In genomic region chr1:133060681-133061080, GRCm38 (mm10) we compare ENCODE assay signal across 19 mouse cellular contexts. TPM values are rescaled to one million over a fixed set of nuclear protein-coding genes. Genes with fewer than 3 reads are reported as not detected.
DNase-seq lines count a peak whose midpoint lies in the region; ATAC-seq and TF ChIP-seq lines count a peak whose summit lies in the region.
"Had no signal": no experiment of that assay in that cellular context is flagged by ENCODE, and none has a peak within 500 bp of the region (broad histone marks: within the 10 kb centered on the region; RNA-seq: fewer than 3 reads in every experiment).

No protein-coding gene starts in this region.

- H3K4me1 ChIP-seq in embryonic facial prominence, embryonic 14.5 days (ENCODE audit: control insufficient read depth, insufficient read depth, low read length), result peaks cover 21% of the 10 kb centered on the region; the same call in 1 of the 2 replicates
- H3K4me1 ChIP-seq in embryonic facial prominence, embryonic 10.5 days, result peaks cover 22% of the 10 kb centered on the region
- peaks cover 12 to 33% of the 10 kb centered on the region in 2 experiments for H3K4me1 ChIP-seq in heart, embryonic 14.5 days (ENCODE audit: control insufficient read depth in 2 of 2, insufficient read depth in 2 of 2, low read length in 2 of 2)
- H3K4me1 ChIP-seq in kidney, postnatal 0 days (replicated peaks; ENCODE audit: insufficient read depth, low read length), result 0 out of 2 replicates have a peak, but pooled peaks cover 22% of the 10 kb centered on the region
- peaks cover 32% of the 10 kb centered on the region for H3K4me1 ChIP-seq in midbrain, embryonic 10.5 days
- no peaks in the 10 kb centered on the region for H3K4me1 ChIP-seq in midbrain, embryonic 11.5 days (ENCODE audit: control insufficient read depth, insufficient read depth, low read length)

- H3K27me3 ChIP-seq in embryonic facial prominence, embryonic 14.5 days (replicated peaks; ENCODE audit: control insufficient read depth, insufficient read depth, low read length), result no peaks in the 10 kb centered on the region
- no peaks in the 10 kb centered on the region for H3K27me3 ChIP-seq in embryonic facial prominence, embryonic 10.5 days (replicated peaks; ENCODE audit: low read depth, poor library complexity, severe bottlenecking)
- H3K27me3 ChIP-seq in heart, embryonic 14.5 days (ENCODE audit: control insufficient read depth, insufficient read depth, low read length), result no peaks in the 10 kb centered on the region
- H3K27me3 ChIP-seq in kidney, postnatal 0 days (ENCODE audit: insufficient read depth, low read length), result no peaks in the 10 kb centered on the region
- H3K27me3 ChIP-seq in midbrain, embryonic 10.5 days (ENCODE audit: low read depth, poor library complexity, severe bottlenecking), result no peaks in the 10 kb centered on the region
- no peaks in the 10 kb centered on the region for H3K27me3 ChIP-seq in midbrain, embryonic 11.5 days (ENCODE audit: control insufficient read depth, insufficient read depth, low read length)
- H3K27me3 ChIP-seq: embryonic facial prominence, embryonic 13.5 days; midbrain, embryonic 12.5 days; neural tube, embryonic 13.5 days; stomach, embryonic 15.5 days had no signal

- H3K27ac ChIP-seq in embryonic facial prominence, embryonic 14.5 days (replicated peaks; ENCODE audit: low read depth, low read length), result 0 out of 2 replicates have a peak overlapping the region, but pooled peaks have one; percentile 19
- H3K27ac ChIP-seq in embryonic facial prominence, embryonic 10.5 days (replicated peaks), result no peak overlapping the region
- peak overlapping the region; percentile 9 to 46; a peak in 3 of 4 replicates for H3K27ac ChIP-seq in heart, embryonic 14.5 days (replicated peaks in 1 of 2; ENCODE audit: control insufficient read depth in 1 of 2, insufficient read depth in 1 of 2, low read depth in 2 of 2, low read length in 2 of 2)
- peak overlapping the region; percentile 36; the same call in 1 of the 2 replicates for H3K27ac ChIP-seq in kidney, postnatal 0 days
- 0 out of 2 replicates have a peak overlapping the region, but pooled peaks have one; percentile 13 for H3K27ac ChIP-seq in midbrain, embryonic 10.5 days (replicated peaks)
- H3K27ac ChIP-seq in midbrain, embryonic 11.5 days (ENCODE audit: low read depth, low read length), result no peak overlapping the region
- H3K27ac ChIP-seq: embryonic facial prominence, embryonic 13.5 days; midbrain, embryonic 12.5 days; neural tube, embryonic 13.5 days; stomach, embryonic 15.5 days had no signal

- no peak overlapping the region for H3K4me3 ChIP-seq in embryonic facial prominence, embryonic 14.5 days (ENCODE audit: low read depth, low read length)
- no peak overlapping the region for H3K4me3 ChIP-seq in embryonic facial prominence, embryonic 10.5 days
- no peak overlapping the region for H3K4me3 ChIP-seq in heart, embryonic 14.5 days (ENCODE audit: control insufficient read depth in 1 of 2, insufficient read depth in 1 of 2, low read depth in 1 of 2, low read length in 2 of 2)
- no peak overlapping the region for H3K4me3 ChIP-seq in kidney, postnatal 0 days (replicated peaks; ENCODE audit: low read depth, low read length)
- no peak overlapping the region for H3K4me3 ChIP-seq in midbrain, embryonic 10.5 days
- H3K4me3 ChIP-seq in midbrain, embryonic 11.5 days (ENCODE audit: low read depth, low read length), result no peak overlapping the region
- H3K4me3 ChIP-seq: embryonic facial prominence, embryonic 13.5 days; midbrain, embryonic 12.5 days; neural tube, embryonic 13.5 days; stomach, embryonic 15.5 days had no signal

- no peaks in the 10 kb centered on the region for H3K9me3 ChIP-seq in embryonic facial prominence, embryonic 14.5 days (ENCODE audit: control insufficient read depth, low read length)
- no peaks in the 10 kb centered on the region for H3K9me3 ChIP-seq in embryonic facial prominence, embryonic 10.5 days
- H3K9me3 ChIP-seq in heart, embryonic 14.5 days (ENCODE audit: control insufficient read depth, low read length), result 0 out of 2 replicates have a peak, but pooled peaks cover 3% of the 10 kb centered on the region
- no peaks in the 10 kb centered on the region for H3K9me3 ChIP-seq in kidney, postnatal 0 days (replicated peaks; ENCODE audit: low read length)
- 0 out of 2 replicates have a peak, but pooled peaks cover 6% of the 10 kb centered on the region for H3K9me3 ChIP-seq in midbrain, embryonic 10.5 days (replicated peaks)
- no peaks in the 10 kb centered on the region for H3K9me3 ChIP-seq in midbrain, embryonic 11.5 days (ENCODE audit: control insufficient read depth, low read length)
- H3K9me3 ChIP-seq: embryonic facial prominence, embryonic 13.5 days; midbrain, embryonic 12.5 days; neural tube, embryonic 13.5 days; stomach, embryonic 15.5 days had no signal

- no peak for TF ChIP-seq CTCF in kidney, postnatal 0 days (IDR thresholded peaks at IDR 0.05; ENCODE audit: low read depth)

- WGBS in embryonic facial prominence, embryonic 14.5 days, result 47% methylated on average over 4 of the region's 4 CpGs
- WGBS in embryonic facial prominence, embryonic 10.5 days, result 53% methylated on average over 4 of the region's 4 CpGs
- WGBS in heart, embryonic 14.5 days, result 46% methylated on average over 4 of the region's 4 CpGs
- 39% methylated on average over 4 of the region's 4 CpGs for WGBS in kidney, postnatal 0 days
- WGBS in midbrain, embryonic 10.5 days, result 53% methylated on average over 4 of the region's 4 CpGs
- WGBS in midbrain, embryonic 11.5 days, result 54% methylated on average over 4 of the region's 4 CpGs

- intact Hi-C loops in heart, postnatal 36 days (cut with DNase I), result no loop called here

- no peak overlapping the region for H3K9ac ChIP-seq in embryonic facial prominence, embryonic 14.5 days (ENCODE audit: low read depth, low read length)
- H3K9ac ChIP-seq in heart, embryonic 14.5 days (ENCODE audit: low read length), result no peak overlapping the region
- H3K9ac ChIP-seq in kidney, postnatal 0 days (ENCODE audit: low read depth, low read length), result no peak overlapping the region
- no peak overlapping the region for H3K9ac ChIP-seq in midbrain, embryonic 11.5 days (ENCODE audit: low read length)
- H3K9ac ChIP-seq: embryonic facial prominence, embryonic 13.5 days; forebrain, postnatal 0 days; midbrain, embryonic 12.5 days; neural tube, embryonic 13.5 days; stomach, embryonic 15.5 days had no signal

- no peak for ATAC-seq in embryonic facial prominence, embryonic 14.5 days (ENCODE audit: low read depth)
- no peak for ATAC-seq in heart, embryonic 14.5 days (ENCODE audit: insufficient number of reproducible peaks, insufficient read depth, low FRiP score, low read depth)
- ATAC-seq in kidney, postnatal 0 days (replicated peaks; ENCODE audit: low FRiP score, low read depth), result no peak
- ATAC-seq in midbrain, embryonic 11.5 days (ENCODE audit: low FRiP score), result no peak
- ATAC-seq: forebrain, postnatal 0 days; inflammation-experienced regulatory T-cells, adult 6 months had no signal

- no peak for DNase-seq in embryonic facial prominence, embryonic 14.5 days (ENCODE audit: low spot score)
- DNase-seq in embryonic facial prominence, embryonic 10.5 days (ENCODE audit: low spot score), result no peak
- no peak for DNase-seq in heart, postnatal 36 days
- DNase-seq in kidney, postnatal 0 days (ENCODE audit: low spot score), result peak; percentile 50
- DNase-seq in kidney, postnatal 36 days, result no peak
- DNase-seq in midbrain, embryonic 10.5 days (ENCODE audit: low spot score), result no peak
- no peak for DNase-seq in midbrain, embryonic 11.5 days (ENCODE audit: low spot score, missing footprints)
- DNase-seq: cerebellum, adult 9-10 months; forebrain, postnatal 0 days; gastrocnemius, postnatal 10 days; kidney, postnatal 4 days; lung, adult 18-20 months; right cerebral cortex, postnatal 14 days had no signal

- H3K36me3 ChIP-seq in embryonic facial prominence, embryonic 14.5 days (ENCODE audit: control insufficient read depth, insufficient read depth, low read length), result no peaks in the 10 kb centered on the region
- peaks cover 32% of the 10 kb centered on the region for H3K36me3 ChIP-seq in embryonic facial prominence, embryonic 10.5 days (replicated peaks)
- H3K36me3 ChIP-seq in heart, embryonic 14.5 days (ENCODE audit: control insufficient read depth, insufficient read depth, low read length), result peaks cover 22% of the 10 kb centered on the region
- H3K36me3 ChIP-seq in kidney, postnatal 0 days (ENCODE audit: insufficient read depth, low read length), result no peaks in the 10 kb centered on the region
- H3K36me3 ChIP-seq in midbrain, embryonic 10.5 days, result peaks cover 40% of the 10 kb centered on the region
- H3K36me3 ChIP-seq in midbrain, embryonic 11.5 days (ENCODE audit: control insufficient read depth, insufficient read depth, low read length), result peaks cover 5% of the 10 kb centered on the region; the same call in 1 of the 2 replicates
- H3K36me3 ChIP-seq: stomach, embryonic 15.5 days had no signal

- H3K4me2 ChIP-seq in embryonic facial prominence, embryonic 14.5 days (ENCODE audit: low read depth, low read length), result no peak overlapping the region
- no peak overlapping the region for H3K4me2 ChIP-seq in heart, embryonic 14.5 days (ENCODE audit: low read length)
- no peak overlapping the region for H3K4me2 ChIP-seq in kidney, postnatal 0 days (ENCODE audit: low read length)
- H3K4me2 ChIP-seq in midbrain, embryonic 11.5 days, result no peak overlapping the region
- H3K4me2 ChIP-seq: embryonic facial prominence, embryonic 13.5 days; midbrain, embryonic 12.5 days; neural tube, embryonic 13.5 days; stomach, embryonic 15.5 days had no signal

RNA-seq across cellular contexts. Expression of gene Pik3c2b, which starts 15.2 kb away (rescaled TPM):
- 7.0 and 7.1 TPM in 2 replicates for polyA plus RNA-seq in embryonic facial prominence, embryonic 14.5 days (2014; fragmentation: Nextera tagmentation; extraction: Ambion mirVana)
- 8.6 and 10.5 TPM in 2 replicates for polyA plus RNA-seq in embryonic facial prominence, embryonic 10.5 days (2016; fragmentation: Nextera tagmentation; extraction: Ambion mirVana)
- polyA plus RNA-seq in heart, embryonic 14.5 days (2014; fragmentation: Nextera tagmentation; extraction: Ambion mirVana), result 11.4 and 12.8 TPM in 2 replicates
- total RNA-seq in heart, postnatal 36 days (2021), result 10 to 100 TPM; 17.9 to 20.4 TPM
- polyA plus RNA-seq in kidney, postnatal 0 days (2015; fragmentation: Nextera tagmentation; extraction: Ambion mirVana), result 3.0 and 3.2 TPM in 2 replicates
- 14.1 and 18.2 TPM in 2 replicates for polyA plus RNA-seq in midbrain, embryonic 10.5 days (2016; fragmentation: Nextera tagmentation; extraction: Ambion mirVana)
- 15.5 and 16.3 TPM in 2 replicates for polyA plus RNA-seq in midbrain, embryonic 11.5 days (2014; fragmentation: Nextera tagmentation; extraction: Ambion mirVana)

RNA-seq across cellular contexts. Expression of gene Mdm4, which starts 30.3 kb away (rescaled TPM):
- 33.4 and 40.3 TPM in 2 replicates for polyA plus RNA-seq in embryonic facial prominence, embryonic 14.5 days (2014; fragmentation: Nextera tagmentation; extraction: Ambion mirVana)
- 37.7 and 41.4 TPM in 2 replicates for polyA plus RNA-seq in embryonic facial prominence, embryonic 10.5 days (2016; fragmentation: Nextera tagmentation; extraction: Ambion mirVana)
- polyA plus RNA-seq in heart, embryonic 14.5 days (2014; fragmentation: Nextera tagmentation; extraction: Ambion mirVana), result 34.7 and 38.2 TPM in 2 replicates
- total RNA-seq in heart, postnatal 36 days (2021), result 10 to 100 TPM; 25.3 to 29.9 TPM
- polyA plus RNA-seq in kidney, postnatal 0 days (2015; fragmentation: Nextera tagmentation; extraction: Ambion mirVana), result 16.7 and 17.5 TPM in 2 replicates
- polyA plus RNA-seq in midbrain, embryonic 10.5 days (2016; fragmentation: Nextera tagmentation; extraction: Ambion mirVana), result 34.6 and 37.7 TPM in 2 replicates
- 36.5 TPM in 2 replicates for polyA plus RNA-seq in midbrain, embryonic 11.5 days (2014; fragmentation: Nextera tagmentation; extraction: Ambion mirVana)

Comparison
In these comparisons a context has a peak if more than half of its experiments do, and no peak if none do; other contexts are left out.
1. H3K27ac ChIP-seq: peak in embryonic facial prominence, embryonic 14.5 days (single experiment), heart, embryonic 14.5 days (2 of 2), kidney, postnatal 0 days (single experiment) and midbrain, embryonic 10.5 days (single experiment); none in embryonic facial prominence, embryonic 10.5 days (single experiment) and midbrain, embryonic 11.5 days (single experiment).